In the genomic region with DNA sequence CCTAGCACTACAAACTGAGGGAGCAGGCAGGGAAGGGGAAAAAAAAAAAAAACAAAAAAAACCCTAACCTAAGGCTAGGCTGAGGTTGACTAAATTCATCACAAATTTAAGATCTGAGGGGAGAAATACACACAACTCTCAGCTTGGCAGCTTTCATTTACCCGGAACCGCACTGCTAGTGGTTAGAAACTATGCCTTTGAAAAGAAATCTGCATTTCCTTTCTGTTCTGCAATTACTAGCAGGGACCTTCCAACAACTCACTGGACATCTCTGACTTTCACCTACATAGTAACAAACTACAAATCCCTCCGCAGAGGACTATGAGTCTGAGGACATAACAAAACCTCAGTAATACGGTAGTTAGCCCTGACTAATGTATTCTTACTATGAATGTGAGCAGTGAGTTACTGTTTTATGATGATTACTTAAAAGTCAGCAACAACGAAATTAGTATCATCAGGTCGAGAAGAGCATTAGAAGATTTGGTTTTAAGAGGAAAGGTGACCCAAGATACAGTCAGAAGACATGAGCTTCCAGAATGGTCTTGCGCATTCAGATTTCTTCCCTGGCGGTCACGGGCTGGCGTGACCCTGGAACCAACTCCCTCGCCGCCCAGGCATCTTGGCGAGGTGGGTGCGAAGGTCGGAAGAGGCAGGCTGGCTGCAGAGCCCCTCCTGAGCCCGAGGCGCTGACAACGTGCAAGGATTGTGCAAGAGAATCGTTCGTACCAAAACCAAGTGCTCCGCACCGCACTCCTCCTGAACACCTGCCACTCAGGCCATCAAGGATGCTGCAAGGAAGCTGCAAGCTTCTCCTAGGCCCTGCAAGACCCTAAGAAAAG, we compare ENCODE assay signal across 8 mouse cellular contexts. TPM values are rescaled to one million over a fixed set of nuclear protein-coding genes. Genes with fewer than 3 reads are reported as not detected.
DNase-seq lines count a peak whose midpoint lies in the region; ATAC-seq and TF ChIP-seq lines count a peak whose summit lies in the region.

No protein-coding gene starts in this region.

- H3K36me3 ChIP-seq in thymus, adult 2 months (ENCODE audit: control insufficient read depth, insufficient read depth, low read length) = no peaks in the 10 kb centered on the region
- H3K36me3 ChIP-seq in intestine, embryonic 16.5 days (ENCODE audit: control insufficient read depth, insufficient read depth, low read length) = no peaks in the 10 kb centered on the region
- peaks cover 17% of the 10 kb centered on the region; the same call in 1 of the 2 replicates for H3K36me3 ChIP-seq in neural tube, embryonic 13.5 days

- TF ChIP-seq POLR2A in cerebellum, adult 2 months (IDR thresholded peaks at IDR 0.05; ENCODE audit: borderline replicate concordance, insufficient read depth, low read length) = no peak
- no peak for TF ChIP-seq POLR2A in thymus, adult 2 months (IDR thresholded peaks at IDR 0.05; ENCODE audit: control insufficient read depth, extremely low read depth, insufficient read depth, low read length, poor library complexity)

- ATAC-seq in intestine, embryonic 16.5 days = peak; percentile 52
- ATAC-seq in neural tube, embryonic 13.5 days (ENCODE audit: low read depth) = no peak

- H3K27ac ChIP-seq in cerebellum, adult 2 months (ENCODE audit: insufficient read depth, low read length) = peak overlapping the region; percentile 91
- peak overlapping the region; percentile 32 for H3K27ac ChIP-seq in thymus, adult 2 months (ENCODE audit: control insufficient read depth, insufficient read depth, low read length)
- peak overlapping the region; percentile 92 for H3K27ac ChIP-seq in intestine, embryonic 16.5 days (ENCODE audit: low read length)
- H3K27ac ChIP-seq in neural tube, embryonic 13.5 days (replicated peaks) = peak overlapping the region; percentile 95

- peak overlapping the region; percentile 79 for H3K4me2 ChIP-seq in intestine, embryonic 16.5 days (ENCODE audit: low read depth, low read length)
- H3K4me2 ChIP-seq in neural tube, embryonic 13.5 days = peak overlapping the region; percentile 85

- intact Hi-C loops in gastrocnemius, postnatal 14 days (cut with DNase I; ENCODE audit: low total_unique reads) = no loop called here

- no peak for TF ChIP-seq CTCF in cerebellum, adult 2 months (IDR thresholded peaks at IDR 0.05; ENCODE audit: borderline replicate concordance, insufficient read depth, low read depth, low read length)
- TF ChIP-seq CTCF in thymus, adult 2 months (IDR thresholded peaks at IDR 0.05; ENCODE audit: borderline replicate concordance, control insufficient read depth, extremely low read depth, insufficient read depth, low read length, poor library complexity) = no peak

- peaks cover 15% of the 10 kb centered on the region for H3K4me1 ChIP-seq in cerebellum, adult 2 months (ENCODE audit: control insufficient read depth, insufficient read depth, low read length)
- H3K4me1 ChIP-seq in thymus, adult 2 months (replicated peaks; ENCODE audit: control insufficient read depth, insufficient read depth, low read length) = peaks cover 8% of the 10 kb centered on the region
- peaks cover 26% of the 10 kb centered on the region for H3K4me1 ChIP-seq in intestine, embryonic 16.5 days (ENCODE audit: control insufficient read depth, insufficient read depth, low read length)
- peaks cover 55% of the 10 kb centered on the region for H3K4me1 ChIP-seq in neural tube, embryonic 13.5 days (replicated peaks)

- H3K9ac ChIP-seq in intestine, embryonic 16.5 days (ENCODE audit: low read depth, low read length) = peak overlapping the region; percentile 90
- H3K9ac ChIP-seq in neural tube, embryonic 13.5 days = peak overlapping the region; percentile 96

- no peak for DNase-seq in cerebellum, adult 2 months
- DNase-seq in cerebellum, postnatal 4 days (ENCODE audit: low spot score in 2 of 2) = no peak
- no peak for DNase-seq in thymus, adult 2 months
- no peak for DNase-seq in thymus, postnatal 25 days
- no peak for DNase-seq in cerebellum, postnatal 25 days
- no peak for DNase-seq in gastrocnemius, postnatal 14 days

- no peaks in the 10 kb centered on the region for H3K9me3 ChIP-seq in intestine, embryonic 16.5 days (ENCODE audit: control insufficient read depth, low read length)
- no peaks in the 10 kb centered on the region for H3K9me3 ChIP-seq in neural tube, embryonic 13.5 days

- H3K27me3 ChIP-seq in cerebellum, adult 2 months (ENCODE audit: control insufficient read depth, insufficient read depth, low read length) = no peaks in the 10 kb centered on the region
- no peaks in the 10 kb centered on the region for H3K27me3 ChIP-seq in thymus, adult 2 months (ENCODE audit: control insufficient read depth, insufficient read depth, low read length)
- no peaks in the 10 kb centered on the region for H3K27me3 ChIP-seq in intestine, embryonic 16.5 days (replicated peaks; ENCODE audit: control insufficient read depth, insufficient read depth, low read length)
- H3K27me3 ChIP-seq in neural tube, embryonic 13.5 days = no peaks in the 10 kb centered on the region

- 2% methylated on average over 22 of the region's 22 CpGs for WGBS in cerebellum, adult 2 months
- 1% methylated on average over 22 of the region's 22 CpGs for WGBS in thymus, adult 2 months
- 3% methylated on average over 22 of the region's 22 CpGs for WGBS in intestine, embryonic 16.5 days
- 4% methylated on average over 22 of the region's 22 CpGs for WGBS in neural tube, embryonic 13.5 days

- H3K4me3 ChIP-seq in cerebellum, adult 2 months (replicated peaks; ENCODE audit: insufficient read depth, low read depth, low read length) = peak overlapping the region; percentile 91
- H3K4me3 ChIP-seq in thymus, adult 2 months (ENCODE audit: control insufficient read depth, insufficient read depth, low read length) = peak overlapping the region; percentile 62
- H3K4me3 ChIP-seq in intestine, embryonic 16.5 days (ENCODE audit: low read length) = peak overlapping the region; percentile 86
- peak overlapping the region; percentile 86 for H3K4me3 ChIP-seq in neural tube, embryonic 13.5 days

RNA-seq across cellular contexts. Expression of a gene that starts 14.2 kb away (rescaled TPM):
- polyA plus RNA-seq in cerebellum, adult 2 months (2012; rRNA removed) = 1,238 and 1,304 TPM in 2 replicates
- 577 and 705 TPM in 2 replicates for polyA plus RNA-seq in thymus, adult 2 months (2012; rRNA removed)
- 660 and 691 TPM in 2 replicates for polyA plus RNA-seq in intestine, embryonic 16.5 days (2015; fragmentation: Nextera tagmentation; extraction: Ambion mirVana)
- polyA plus RNA-seq in neural tube, embryonic 13.5 days (2015; fragmentation: Nextera tagmentation; extraction: Ambion mirVana) = 1,063 and 1,130 TPM in 2 replicates
- total RNA-seq in gastrocnemius, postnatal 14 days (2021) = 100 to 1,000 TPM; 474 to 504 TPM

RNA-seq across cellular contexts. Expression of a gene that starts 14.4 kb away (rescaled TPM):
- polyA plus RNA-seq in cerebellum, adult 2 months (2012; rRNA removed) = 29.9 and 33.0 TPM in 2 replicates
- polyA plus RNA-seq in thymus, adult 2 months (2012; rRNA removed) = 87.1 and 91.0 TPM in 2 replicates
- polyA plus RNA-seq in intestine, embryonic 16.5 days (2015; fragmentation: Nextera tagmentation; extraction: Ambion mirVana) = 46.7 and 52.0 TPM in 2 replicates
- polyA plus RNA-seq in neural tube, embryonic 13.5 days (2015; fragmentation: Nextera tagmentation; extraction: Ambion mirVana) = 54.3 and 54.4 TPM in 2 replicates
- total RNA-seq in gastrocnemius, postnatal 14 days (2021) = 1 to 10 TPM; 7.0 to 7.4 TPM

RNA-seq across cellular contexts. Expression of a gene that starts 27.1 kb away (rescaled TPM):
- polyA plus RNA-seq in cerebellum, adult 2 months (2012; rRNA removed) = 394 and 445 TPM in 2 replicates
- polyA plus RNA-seq in thymus, adult 2 months (2012; rRNA removed) = 412 and 498 TPM in 2 replicates
- polyA plus RNA-seq in intestine, embryonic 16.5 days (2015; fragmentation: Nextera tagmentation; extraction: Ambion mirVana) = 418 and 429 TPM in 2 replicates
- polyA plus RNA-seq in neural tube, embryonic 13.5 days (2015; fragmentation: Nextera tagmentation; extraction: Ambion mirVana) = 354 and 397 TPM in 2 replicates
- 100 to 1,000 TPM; 439 to 462 TPM for total RNA-seq in gastrocnemius, postnatal 14 days (2021)

RNA-seq across cellular contexts. Expression of a gene that starts 58.0 kb away (rescaled TPM):
- not detected in 2 replicates for polyA plus RNA-seq in cerebellum, adult 2 months (2012; rRNA removed)
- not detected in 2 replicates for polyA plus RNA-seq in thymus, adult 2 months (2012; rRNA removed)
- polyA plus RNA-seq in intestine, embryonic 16.5 days (2015; fragmentation: Nextera tagmentation; extraction: Ambion mirVana) = not detected in 2 replicates
- 0.04 TPM in 1 of 2 replicates, not detected in the other for polyA plus RNA-seq in neural tube, embryonic 13.5 days (2015; fragmentation: Nextera tagmentation; extraction: Ambion mirVana)
- not detected for total RNA-seq in gastrocnemius, postnatal 14 days (2021)

RNA-seq across cellular contexts. Expression of a gene that starts 58.9 kb away (rescaled TPM):
- 51.3 and 51.7 TPM in 2 replicates for polyA plus RNA-seq in cerebellum, adult 2 months (2012; rRNA removed)
- polyA plus RNA-seq in thymus, adult 2 months (2012; rRNA removed) = 50.2 and 58.6 TPM in 2 replicates
- polyA plus RNA-seq in intestine, embryonic 16.5 days (2015; fragmentation: Nextera tagmentation; extraction: Ambion mirVana) = 153 and 171 TPM in 2 replicates
- polyA plus RNA-seq in neural tube, embryonic 13.5 days (2015; fragmentation: Nextera tagmentation; extraction: Ambion mirVana) = 149 and 151 TPM in 2 replicates
- 10 to 100 TPM; 25.4 to 26.6 TPM for total RNA-seq in gastrocnemius, postnatal 14 days (2021)

Comparison
In these comparisons a context has a peak if more than half of its experiments do, and no peak if none do; other contexts are left out.
1. H3K27ac ChIP-seq: peak in every context shown above with its lines; median percentile 95 in neural tube, embryonic 13.5 days; 92 in intestine, embryonic 16.5 days; 91 in cerebellum, adult 2 months; 32 in thymus, adult 2 months.